Mouse (Mus musculus) heart, embryonic 16.5 days (tissue): Measurements from ENCODE around the gene Fchsd2. TPM values are rescaled to one million over a fixed set of nuclear protein-coding genes. Genes with fewer than 3 reads are reported as not detected.

Experiments used
- ATAC-seq: fragments of 200-750 bp; cut with Nextera tagmentation; replicated peaks from 2 replicates; pipeline ENCODE4 v1.8.0; 2017; ENCODE audit warnings: moderate number of reproducible peaks; ENCODE audit not compliant: insufficient read depth, low FRiP score; ENCODE audit errors: extremely low read depth
- H3K27ac ChIP-seq: fragments of 300-500 bp; sonication (generic); 2 replicates; pipeline ENCODE4 v1.5.1; 2014; ENCODE audit warnings: mild to moderate bottlenecking, low read length, control low read depth, moderate library complexity
- H3K27me3 ChIP-seq: fragments of 300-500 bp; sonication (generic); 2 replicates; pipeline ENCODE4 v1.6.1; 2014; ENCODE audit warnings: low read length, mixed read lengths; ENCODE audit not compliant: control insufficient read depth, insufficient read depth
- H3K36me3 ChIP-seq: fragments of 300-500 bp; sonication (generic); 2 replicates; pipeline ENCODE4 v1.6.1; 2014; ENCODE audit not compliant: control insufficient read depth, insufficient read depth
- H3K4me1 ChIP-seq: fragments of 300-500 bp; sonication (generic); 2 replicates; pipeline ENCODE4 v1.6.1; 2014; ENCODE audit warnings: low read length, mixed read lengths; ENCODE audit not compliant: control insufficient read depth, insufficient read depth
- H3K4me2 ChIP-seq: fragments of 300-500 bp; sonication (generic); 2 replicates; pipeline ENCODE4 v1.6.1; 2014; ENCODE audit warnings: low read depth, mild to moderate bottlenecking, control low read depth, low read length
- H3K4me3 ChIP-seq: fragments of 300-500 bp; sonication (generic); 2 replicates; pipeline ENCODE4 v1.5.1; 2014; ENCODE audit warnings: mild to moderate bottlenecking, control low read depth, low read length
- H3K9ac ChIP-seq: fragments of 300-500 bp; sonication (generic); 2 replicates; pipeline ENCODE4 v1.6.1; 2014; ENCODE audit warnings: low read length, control low read depth
- H3K9me3 ChIP-seq: fragments of 300-500 bp; sonication (generic); replicated peaks from 2 replicates; pipeline ENCODE4 v1.6.1; 2016; ENCODE audit warnings: low read length; ENCODE audit not compliant: control insufficient read depth
- WGBS: fragments of 180-500 bp; shearing (Covaris S2); extraction: QIAGEN DNeasy Blood & Tissue Kit; methylation state at CpG from one replicate; pipeline ENCODE4 v1.1.7; 2014; 5-methylcytosine and 5-hydroxymethylcytosine counted together
- polyA plus RNA-seq: library from polyadenylated mRNA; unstranded; fragments of >200 nt; fragmentation: Nextera tagmentation; extraction: Ambion mirVana; gene quantifications from 2 replicates; pipeline ENCODE4 v1.2.1, GENCODE M21; 2015

Fchsd2 gene
- polyA plus RNA-seq, 1 experiment from 2014 or later: 16.4 TPM

GRCm38 (mm10) chr7:101332045-101332831 is 239.6 kb downstream of the Fchsd2 start:
- H3K4me3 ChIP-seq: no peak overlapping the region
- no peaks in the 10 kb centered on the region for H3K27me3 ChIP-seq
- WGBS: 85% methylated on average over 5 of the region's 5 CpGs
- no peak overlapping the region for H3K9ac ChIP-seq
- peaks cover 10% of the 10 kb centered on the region for H3K4me1 ChIP-seq
- no peaks in the 10 kb centered on the region for H3K9me3 ChIP-seq
- no peak for ATAC-seq
- H3K36me3 ChIP-seq: no peaks in the 10 kb centered on the region
- H3K4me2 ChIP-seq: no peak overlapping the region
- no peak overlapping the region for H3K27ac ChIP-seq

Other genes with a start within 250 kb of the Fchsd2 start
- 4.7 and 5.0 TPM in 2 replicates for gene Relt, start 229.4 kb upstream of the Fchsd2 start, polyA plus RNA-seq
- 5.1 and 6.5 TPM in 2 replicates for gene Arhgef17, start 160.8 kb upstream of the Fchsd2 start, polyA plus RNA-seq
- 5.1 and 5.8 TPM in 2 replicates for gene P2ry6, start 118.2 kb upstream of the Fchsd2 start, polyA plus RNA-seq
- gene P2ry2, start 80.0 kb upstream of the Fchsd2 start, polyA plus RNA-seq: 3.6 and 4.3 TPM in 2 replicates
- gene Atg16l2, start 209.4 kb downstream of the Fchsd2 start, polyA plus RNA-seq: 32.1 and 35.1 TPM in 2 replicates
- 27.0 and 31.3 TPM in 2 replicates for gene Stard10, start 224.2 kb downstream of the Fchsd2 start, polyA plus RNA-seq